Mouse (Mus musculus) olfactory bulb, adult 2 months (tissue): ENCODE results near the gene Sirpa.

ENCODE experiments used
- CTCF ChIP-seq: fragments of 200-500 bp; IDR thresholded peaks from 2 replicates; pipeline ENCODE4 v1.5.1; 2012; ENCODE audit warnings: low read depth, mild to moderate bottlenecking, low read length, moderate library complexity; ENCODE audit not compliant: insufficient read depth
- POLR2A ChIP-seq: fragments of 200-500 bp; IDR thresholded peaks from 2 replicates; pipeline ENCODE4 v1.6.1; 2012; ENCODE audit warnings: mild to moderate bottlenecking, low read depth, low read length, moderate library complexity; ENCODE audit not compliant: insufficient read depth

GRCm38 (mm10) chr2:129679066-129679465 lies 86.4 kb downstream of the Sirpa start:
- no peak for TF ChIP-seq POLR2A
- no peak for TF ChIP-seq CTCF
